ENCODE assay signal across 27 mouse cellular contexts in the genomic region with DNA sequence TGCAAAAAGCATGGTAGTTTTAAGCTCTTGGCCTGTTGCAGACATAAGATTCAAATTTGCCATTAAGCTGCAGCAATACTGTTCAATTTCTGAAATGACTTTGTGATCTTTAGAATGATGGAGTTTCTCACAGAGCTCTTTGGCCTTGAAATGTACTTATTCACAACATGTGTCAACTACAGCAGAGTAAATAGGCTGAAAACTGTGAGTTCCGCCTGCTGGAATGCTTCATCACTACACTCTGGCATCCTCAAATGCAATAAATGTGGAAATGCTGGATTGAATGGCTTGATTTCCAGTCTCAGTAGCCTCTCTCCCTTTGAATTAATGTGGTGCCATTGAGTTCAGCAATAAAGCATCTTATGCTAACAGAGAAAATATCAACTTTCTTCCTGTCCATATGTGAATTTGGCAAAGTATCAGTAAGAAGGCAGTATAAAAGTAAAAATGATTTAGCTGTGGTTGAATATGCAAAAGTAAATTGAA.
DNase-seq lines count a peak whose midpoint lies in the region; ATAC-seq and TF ChIP-seq lines count a peak whose summit lies in the region.
"Had no signal": no experiment of that assay in that cellular context is flagged by ENCODE, and none has a peak within 500 bp of the region (broad histone marks: within the 10 kb centered on the region; RNA-seq: fewer than 3 reads in every experiment).

No protein-coding gene starts in this region.

- 0 out of 2 replicates have a peak, but pooled peaks have one; percentile 7 for TF ChIP-seq CTCF in kidney, postnatal 0 days (IDR thresholded peaks at IDR 0.05; ENCODE audit: low read depth)

- no peak for DNase-seq in kidney, postnatal 25 days
- DNase-seq in kidney, postnatal 0 days (ENCODE audit: low spot score): peak; percentile 72
- DNase-seq in kidney, adult 8-10 months: no peak
- DNase-seq in kidney, postnatal 4 days: peak; percentile 8 to 25
- no peak for DNase-seq in kidney, postnatal 36 days
- DNase-seq in retina, embryonic 14.5 days (ENCODE audit: low spot score): no peak
- DNase-seq: adrenal gland, adult 2 months; adrenal gland, postnatal 14 days; B cell, adult 2 months; cerebellum, adult 11 months; cerebellum, adult 2 months; cerebellum, adult 9-11 months; cerebellum, postnatal 25 days; gastrocnemius, postnatal 10 days; gastrocnemius, postnatal 36 days; heart, adult 2 months; heart, postnatal 14 days; heart, postnatal 4 days had no signal

- H3K27ac ChIP-seq in kidney, embryonic 14.5 days (ENCODE audit: low read depth, low read length): no peak overlapping the region
- no peak overlapping the region for H3K27ac ChIP-seq in kidney, postnatal 0 days
- H3K27ac ChIP-seq: embryonic facial prominence, embryonic 12.5 days; embryonic facial prominence, embryonic 15.5 days; heart, adult 2 months; heart, embryonic 10.5 days; heart, embryonic 13.5 days; hindbrain, embryonic 14.5 days had no signal

- no peaks in the 10 kb centered on the region for H3K36me3 ChIP-seq in kidney, embryonic 14.5 days (ENCODE audit: control insufficient read depth, insufficient read depth, low read length)
- H3K36me3 ChIP-seq in kidney, postnatal 0 days (ENCODE audit: insufficient read depth, low read length): no peaks in the 10 kb centered on the region
- H3K36me3 ChIP-seq: embryonic facial prominence, embryonic 12.5 days; embryonic facial prominence, embryonic 15.5 days; G1E; heart, embryonic 10.5 days; heart, embryonic 13.5 days had no signal

- WGBS in kidney, embryonic 14.5 days: 70% methylated on average over 1 of the region's 1 CpGs
- 86% methylated on average over 1 of the region's 1 CpGs for WGBS in kidney, postnatal 0 days

- H3K9ac ChIP-seq in kidney, embryonic 14.5 days (ENCODE audit: low read depth, low read length): no peak overlapping the region
- H3K9ac ChIP-seq in kidney, postnatal 0 days (ENCODE audit: low read depth, low read length): no peak overlapping the region
- H3K9ac ChIP-seq: embryonic facial prominence, embryonic 12.5 days; embryonic facial prominence, embryonic 15.5 days; heart, embryonic 13.5 days; hindbrain, embryonic 14.5 days had no signal

- peak; percentile 69; the same call in 1 of the 2 replicates for ATAC-seq in kidney, embryonic 14.5 days (ENCODE audit: low FRiP score, low TSS enrichment)
- ATAC-seq in kidney, postnatal 0 days (replicated peaks; ENCODE audit: low FRiP score, low read depth): no peak
- ATAC-seq: forebrain, embryonic 14.5 days had no signal

- H3K4me3 ChIP-seq in kidney, embryonic 14.5 days (ENCODE audit: low read length): no peak overlapping the region
- H3K4me3 ChIP-seq in kidney, postnatal 0 days (replicated peaks; ENCODE audit: low read depth, low read length): no peak overlapping the region
- H3K4me3 ChIP-seq: embryonic facial prominence, embryonic 12.5 days; embryonic facial prominence, embryonic 15.5 days; heart, adult 2 months; heart, embryonic 10.5 days; heart, embryonic 13.5 days had no signal

- no peaks in the 10 kb centered on the region for H3K4me1 ChIP-seq in kidney, embryonic 14.5 days (ENCODE audit: control insufficient read depth, insufficient read depth, low read length)
- H3K4me1 ChIP-seq in kidney, postnatal 0 days (replicated peaks; ENCODE audit: insufficient read depth, low read length): no peaks in the 10 kb centered on the region
- H3K4me1 ChIP-seq: embryonic facial prominence, embryonic 12.5 days; embryonic facial prominence, embryonic 15.5 days; heart, embryonic 10.5 days; heart, embryonic 13.5 days had no signal

- no peak overlapping the region for H3K4me2 ChIP-seq in kidney, embryonic 14.5 days (replicated peaks; ENCODE audit: low read depth, low read length)
- no peak overlapping the region for H3K4me2 ChIP-seq in kidney, postnatal 0 days (ENCODE audit: low read length)
- H3K4me2 ChIP-seq: embryonic facial prominence, embryonic 12.5 days; embryonic facial prominence, embryonic 15.5 days; heart, embryonic 13.5 days; hindbrain, embryonic 14.5 days had no signal

- H3K9me3 ChIP-seq in kidney, embryonic 14.5 days (ENCODE audit: control insufficient read depth, low read length): no peaks in the 10 kb centered on the region
- no peaks in the 10 kb centered on the region for H3K9me3 ChIP-seq in kidney, postnatal 0 days (replicated peaks; ENCODE audit: low read length)
- H3K9me3 ChIP-seq: embryonic facial prominence, embryonic 12.5 days; embryonic facial prominence, embryonic 15.5 days; G1E; heart, embryonic 10.5 days; heart, embryonic 13.5 days had no signal

- H3K27me3 ChIP-seq in kidney, embryonic 14.5 days (ENCODE audit: control insufficient read depth, insufficient read depth, low read length): no peaks in the 10 kb centered on the region
- no peaks in the 10 kb centered on the region for H3K27me3 ChIP-seq in kidney, postnatal 0 days (ENCODE audit: insufficient read depth, low read length)
- H3K27me3 ChIP-seq: CH12.LX; embryonic facial prominence, embryonic 12.5 days; embryonic facial prominence, embryonic 15.5 days; heart, embryonic 13.5 days had no signal

Comparison
In these comparisons a context has a peak if more than half of its experiments do, and no peak if none do; other contexts are left out.
1. DNase-seq: peak in kidney, postnatal 0 days (single experiment) and kidney, postnatal 4 days (2 of 2); none in kidney, postnatal 25 days (0 of 2), kidney, adult 8-10 months (0 of 2), kidney, postnatal 36 days (0 of 2) and retina, embryonic 14.5 days (single experiment).